ENCODE assay signal across 8 mouse cellular contexts in genomic region chr9:21321513-21321835, GRCm38 (mm10). TPM values are rescaled to one million over a fixed set of nuclear protein-coding genes. Genes with fewer than 3 reads are reported as not detected.
DNase-seq lines count a peak whose midpoint lies in the region; ATAC-seq lines count a peak whose summit lies in the region.

No protein-coding gene starts in this region.

- 0 out of 2 replicates have a peak, but pooled peaks cover 2% of the 10 kb centered on the region for H3K36me3 ChIP-seq in lung, embryonic 16.5 days (ENCODE audit: control insufficient read depth, insufficient read depth, low read length)

- WGBS in lung, embryonic 16.5 days, result 6% methylated on average over 6 of the region's 6 CpGs

- peak; percentile 28 for ATAC-seq in lung, embryonic 16.5 days (ENCODE audit: low read depth)

- peak overlapping the region; percentile 56 for H3K27ac ChIP-seq in brown adipose tissue, adult 24 weeks (replicated peaks; ENCODE audit: low read depth, low read length)
- peak overlapping the region; percentile 68 for H3K27ac ChIP-seq in lung, embryonic 16.5 days (ENCODE audit: low read length)

- peak overlapping the region; percentile 81 for H3K9ac ChIP-seq in lung, embryonic 16.5 days (ENCODE audit: low read length)

- H3K4me3 ChIP-seq in brown adipose tissue, adult 24 weeks (ENCODE audit: insufficient read depth, low read depth, low read length), result peak overlapping the region; percentile 95
- H3K4me3 ChIP-seq in lung, embryonic 16.5 days (ENCODE audit: low read length), result peak overlapping the region; percentile 89

- no peaks in the 10 kb centered on the region for H3K27me3 ChIP-seq in lung, embryonic 16.5 days (ENCODE audit: control insufficient read depth, insufficient read depth, low read depth, low read length)

- no peaks in the 10 kb centered on the region for H3K9me3 ChIP-seq in lung, embryonic 16.5 days (ENCODE audit: control insufficient read depth, low read length)

- H3K4me1 ChIP-seq in brown adipose tissue, adult 24 weeks (ENCODE audit: control insufficient read depth, insufficient read depth, insufficient read length, low read length), result peaks cover 10% of the 10 kb centered on the region
- H3K4me1 ChIP-seq in lung, embryonic 16.5 days (replicated peaks; ENCODE audit: control insufficient read depth, insufficient read depth, low read length), result peaks cover 18% of the 10 kb centered on the region

- peak; percentile 12 to 39 for DNase-seq in layer of hippocampus, postnatal 14 days (ENCODE audit: low spot score in 2 of 2)
- no peak for DNase-seq in layer of hippocampus, postnatal 25 days (ENCODE audit: extremely low spot score in 1 of 2, low spot score in 1 of 2)
- peak; percentile 43 to 65 for DNase-seq in heart, adult 9 months (ENCODE audit: low spot score in 2 of 2)
- peak; percentile 38 to 42 for DNase-seq in kidney, adult 8-10 months
- peak; percentile 56 for DNase-seq in spleen, adult 12 weeks (ENCODE audit: low spot score)
- no peak for DNase-seq in ovary, postnatal 10 days (ENCODE audit: low spot score)

- H3K4me2 ChIP-seq in lung, embryonic 16.5 days (ENCODE audit: low read depth, low read length), result peak overlapping the region; percentile 94

RNA-seq across cellular contexts. Expression of gene Slc44a2, which starts 1.0 kb away (rescaled TPM):
- total RNA-seq in layer of hippocampus, postnatal 14 days (2021), result 10 to 100 TPM; 53.4 to 61.0 TPM
- total RNA-seq in layer of hippocampus, postnatal 25 days (2021), result 10 to 100 TPM; 50.8 to 54.6 TPM
- polyA plus RNA-seq in brown adipose tissue, adult 24 weeks (2012; ENCODE audit: insufficient read depth, insufficient read length, missing spikeins), result 9.0 and 9.6 TPM in 2 replicates
- polyA plus RNA-seq in lung, embryonic 16.5 days (2015; fragmentation: Nextera tagmentation; extraction: Ambion mirVana), result 178 and 186 TPM in 2 replicates

RNA-seq across cellular contexts. Expression of gene Ap1m2, which starts 9.3 kb away (rescaled TPM):
- under 1 TPM in 1 of 2 experiments, not detected in 1; 0.50 TPM for total RNA-seq in layer of hippocampus, postnatal 14 days (2021)
- under 1 TPM; 0.42 to 0.73 TPM for total RNA-seq in layer of hippocampus, postnatal 25 days (2021)
- not detected in 2 replicates for polyA plus RNA-seq in brown adipose tissue, adult 24 weeks (2012; ENCODE audit: insufficient read depth, insufficient read length, missing spikeins)
- 50.0 and 53.2 TPM in 2 replicates for polyA plus RNA-seq in lung, embryonic 16.5 days (2015; fragmentation: Nextera tagmentation; extraction: Ambion mirVana)

RNA-seq across cellular contexts. Expression of gene Cdkn2d, which starts 30.3 kb away (rescaled TPM):
- 10 to 100 TPM; 58.9 to 62.0 TPM for total RNA-seq in layer of hippocampus, postnatal 14 days (2021)
- total RNA-seq in layer of hippocampus, postnatal 25 days (2021), result 10 to 100 TPM; 53.6 to 61.7 TPM
- polyA plus RNA-seq in brown adipose tissue, adult 24 weeks (2012; ENCODE audit: insufficient read depth, insufficient read length, missing spikeins), result 11.1 and 13.5 TPM in 2 replicates
- 57.7 TPM in 2 replicates for polyA plus RNA-seq in lung, embryonic 16.5 days (2015; fragmentation: Nextera tagmentation; extraction: Ambion mirVana)

RNA-seq across cellular contexts. Expression of gene Kri1, which starts 33.7 kb away (rescaled TPM):
- total RNA-seq in layer of hippocampus, postnatal 14 days (2021), result 10 to 100 TPM; 32.1 to 33.4 TPM
- total RNA-seq in layer of hippocampus, postnatal 25 days (2021), result 10 to 100 TPM; 36.4 to 48.4 TPM
- polyA plus RNA-seq in brown adipose tissue, adult 24 weeks (2012; ENCODE audit: insufficient read depth, insufficient read length, missing spikeins), result 10.9 and 16.2 TPM in 2 replicates
- 15.8 and 16.7 TPM in 2 replicates for polyA plus RNA-seq in lung, embryonic 16.5 days (2015; fragmentation: Nextera tagmentation; extraction: Ambion mirVana)

RNA-seq across cellular contexts. Expression of gene Ilf3, which starts 46.2 kb away (rescaled TPM):
- 10 to 100 TPM; 78.1 to 91.5 TPM for total RNA-seq in layer of hippocampus, postnatal 14 days (2021)
- 10 to 100 TPM; 85.6 to 92.6 TPM for total RNA-seq in layer of hippocampus, postnatal 25 days (2021)
- 11.7 and 13.8 TPM in 2 replicates for polyA plus RNA-seq in brown adipose tissue, adult 24 weeks (2012; ENCODE audit: insufficient read depth, insufficient read length, missing spikeins)
- polyA plus RNA-seq in lung, embryonic 16.5 days (2015; fragmentation: Nextera tagmentation; extraction: Ambion mirVana), result 160 and 168 TPM in 2 replicates

Comparison
In these comparisons a context has a peak if more than half of its experiments do, and no peak if none do; other contexts are left out.
1. DNase-seq: peak in layer of hippocampus, postnatal 14 days (2 of 2), heart, adult 9 months (2 of 2), kidney, adult 8-10 months (2 of 2) and spleen, adult 12 weeks (single experiment); none in layer of hippocampus, postnatal 25 days (0 of 2) and ovary, postnatal 10 days (single experiment).